Mouse (Mus musculus): Measurements from ENCODE around the gene Gm6460. TPM values are rescaled to one million over a fixed set of nuclear protein-coding genes. Genes with fewer than 3 reads are reported as not detected.

Gene Gm6460
- not detected in 2 replicates for polyA plus RNA-seq (2012; rRNA removed; ENCODE audit: low replicate concordance)

GRCm38 (mm10) chr5:11594613-11595012, at the start of gene Gm6460:
Gene Gm6460 (plus strand): TSS chr5:11594913.

Other genes with a start within 250 kb of the Gm6460 start
- gene Gm8897, start 178.5 kb upstream of the Gm6460 start, polyA plus RNA-seq (2012; rRNA removed; ENCODE audit: low replicate concordance): not detected in 2 replicates
- not detected in 2 replicates for gene Gm8906, start 92.2 kb upstream of the Gm6460 start, polyA plus RNA-seq (2012; rRNA removed; ENCODE audit: low replicate concordance)
- gene Gm8922, start 87.0 kb downstream of the Gm6460 start, polyA plus RNA-seq (2012; rRNA removed; ENCODE audit: low replicate concordance): not detected in 2 replicates
- gene Gm8926, start 175.6 kb downstream of the Gm6460 start, polyA plus RNA-seq (2012; rRNA removed; ENCODE audit: low replicate concordance): not detected in 2 replicates

Data from mammary gland, adult 2 months (tissue).